Comparison of ENCODE assay signal across 11 mouse cellular contexts in genomic region chr9:95472926-95473325, GRCm38 (mm10). TPM values are rescaled to one million over a fixed set of nuclear protein-coding genes. Genes with fewer than 3 reads are reported as not detected.
DNase-seq lines count a peak whose midpoint lies in the region; ATAC-seq and TF ChIP-seq lines count a peak whose summit lies in the region.
"Had no signal": no experiment of that assay in that cellular context is flagged by ENCODE, and none has a peak within 500 bp of the region (broad histone marks: within the 10 kb centered on the region; RNA-seq: fewer than 3 reads in every experiment).

No protein-coding gene starts in this region.

- peaks cover 6% of the 10 kb centered on the region for H3K36me3 ChIP-seq in embryonic facial prominence, embryonic 11.5 days (replicated peaks; ENCODE audit: control insufficient read depth, insufficient read depth, low read depth, low read length)
- peaks cover 98% of the 10 kb centered on the region for H3K36me3 ChIP-seq in embryonic facial prominence, embryonic 10.5 days (replicated peaks)
- peaks cover 54% of the 10 kb centered on the region for H3K36me3 ChIP-seq in heart, embryonic 12.5 days

- peak; percentile 74 for DNase-seq in embryonic facial prominence, embryonic 11.5 days (ENCODE audit: low spot score)
- no peak for DNase-seq in embryonic facial prominence, embryonic 10.5 days (ENCODE audit: low spot score)
- DNase-seq in lung, adult 2 months, result no peak
- DNase-seq in lung, postnatal 14 days, result no peak
- peak; percentile 29 for DNase-seq in c-Kit-positive CD71-positive TER-119-negative erythroid progenitor cells, embryonic 14.5 days (ENCODE audit: low read depth)
- peak; percentile 50 for DNase-seq in mesoderm, embryonic 11.5 days (ENCODE audit: low read depth, low spot score)
- no peak for DNase-seq in adrenal gland, adult 18-20 months (ENCODE audit: low spot score in 2 of 2)

- H3K27ac ChIP-seq in embryonic facial prominence, embryonic 11.5 days (replicated peaks; ENCODE audit: low read depth, low read length), result no peak overlapping the region
- no peak overlapping the region for H3K27ac ChIP-seq in embryonic facial prominence, embryonic 10.5 days (replicated peaks)
- H3K27ac ChIP-seq in heart, embryonic 12.5 days (ENCODE audit: poor library complexity, severe bottlenecking), result no peak overlapping the region
- H3K27ac ChIP-seq: embryonic facial prominence, embryonic 13.5 days; heart, embryonic 15.5 days had no signal

- no peaks in the 10 kb centered on the region for H3K4me1 ChIP-seq in embryonic facial prominence, embryonic 11.5 days (ENCODE audit: control insufficient read depth, insufficient read depth, low read length)
- H3K4me1 ChIP-seq in embryonic facial prominence, embryonic 10.5 days, result no peaks in the 10 kb centered on the region
- no peaks in the 10 kb centered on the region for H3K4me1 ChIP-seq in lung, adult 2 months (ENCODE audit: control insufficient read depth, insufficient read depth, low read length)
- H3K4me1 ChIP-seq in heart, embryonic 12.5 days (replicated peaks), result no peaks in the 10 kb centered on the region
- H3K4me1 ChIP-seq: embryonic facial prominence, embryonic 13.5 days; heart, embryonic 15.5 days had no signal

- H3K9ac ChIP-seq in embryonic facial prominence, embryonic 11.5 days (replicated peaks; ENCODE audit: low read length), result no peak overlapping the region
- H3K9ac ChIP-seq in heart, embryonic 12.5 days, result no peak overlapping the region
- H3K9ac ChIP-seq: embryonic facial prominence, embryonic 13.5 days; heart, embryonic 15.5 days had no signal

- no peaks in the 10 kb centered on the region for H3K27me3 ChIP-seq in embryonic facial prominence, embryonic 11.5 days (ENCODE audit: control insufficient read depth, insufficient read depth, low read length)
- no peaks in the 10 kb centered on the region for H3K27me3 ChIP-seq in embryonic facial prominence, embryonic 10.5 days (replicated peaks; ENCODE audit: low read depth, poor library complexity, severe bottlenecking)
- no peaks in the 10 kb centered on the region for H3K27me3 ChIP-seq in heart, embryonic 12.5 days (replicated peaks)
- H3K27me3 ChIP-seq: embryonic facial prominence, embryonic 13.5 days; heart, embryonic 15.5 days had no signal

- H3K4me2 ChIP-seq in embryonic facial prominence, embryonic 11.5 days (ENCODE audit: low read depth, low read length), result no peak overlapping the region
- H3K4me2 ChIP-seq in heart, embryonic 12.5 days, result no peak overlapping the region
- H3K4me2 ChIP-seq: embryonic facial prominence, embryonic 13.5 days; heart, embryonic 15.5 days had no signal

- no peak overlapping the region for H3K4me3 ChIP-seq in embryonic facial prominence, embryonic 11.5 days (ENCODE audit: low read depth, low read length)
- no peak overlapping the region for H3K4me3 ChIP-seq in embryonic facial prominence, embryonic 10.5 days
- H3K4me3 ChIP-seq in lung, adult 2 months (replicated peaks; ENCODE audit: extremely low read depth, low read depth, low read length), result no peak overlapping the region
- no peak overlapping the region for H3K4me3 ChIP-seq in heart, embryonic 12.5 days
- H3K4me3 ChIP-seq: embryonic facial prominence, embryonic 13.5 days; heart, embryonic 15.5 days; myocyte had no signal

- 91% methylated on average over 1 of the region's 1 CpGs for WGBS in embryonic facial prominence, embryonic 11.5 days
- WGBS in embryonic facial prominence, embryonic 10.5 days, result 88% methylated on average over 1 of the region's 1 CpGs
- 74% methylated on average over 1 of the region's 1 CpGs for WGBS in lung, adult 2 months
- 88% methylated on average over 1 of the region's 1 CpGs for WGBS in heart, embryonic 12.5 days

- TF ChIP-seq POLR2A in lung, adult 2 months (IDR thresholded peaks at IDR 0.05; ENCODE audit: borderline replicate concordance, extremely low read depth, low read depth, low read length), result no peak

- H3K9me3 ChIP-seq in embryonic facial prominence, embryonic 11.5 days (replicated peaks; ENCODE audit: control insufficient read depth, low read length), result no peaks in the 10 kb centered on the region
- H3K9me3 ChIP-seq in embryonic facial prominence, embryonic 10.5 days, result no peaks in the 10 kb centered on the region
- no peaks in the 10 kb centered on the region for H3K9me3 ChIP-seq in heart, embryonic 12.5 days (replicated peaks)
- H3K9me3 ChIP-seq: embryonic facial prominence, embryonic 13.5 days; heart, embryonic 15.5 days had no signal

- TF ChIP-seq CTCF in lung, adult 2 months (IDR thresholded peaks at IDR 0.05; ENCODE audit: insufficient read depth, low read length), result peak; percentile 33; the same call in 1 of the 2 replicates

- ATAC-seq in embryonic facial prominence, embryonic 11.5 days (replicated peaks; ENCODE audit: insufficient number of reproducible peaks, low FRiP score, low TSS enrichment, low read depth), result no peak
- no peak for ATAC-seq in heart, embryonic 12.5 days (ENCODE audit: insufficient number of reproducible peaks, low FRiP score)

RNA-seq across cellular contexts. Expression of gene U2surp, which starts 38.9 kb away (rescaled TPM):
- polyA plus RNA-seq in embryonic facial prominence, embryonic 11.5 days (2014; fragmentation: Nextera tagmentation; extraction: Ambion mirVana), result 145 and 166 TPM in 2 replicates
- polyA plus RNA-seq in embryonic facial prominence, embryonic 10.5 days (2016; fragmentation: Nextera tagmentation; extraction: Ambion mirVana), result 123 and 134 TPM in 2 replicates
- polyA plus RNA-seq in lung, adult 2 months (2012; rRNA removed), result 1.7 and 3.7 TPM in 2 replicates
- 10 to 100 TPM; 52.4 to 55.9 TPM for total RNA-seq in adrenal gland, adult 18-20 months (2021)
- polyA plus RNA-seq in heart, embryonic 12.5 days (2016; fragmentation: Nextera tagmentation; extraction: Ambion mirVana), result 99.9 and 101 TPM in 2 replicates

Comparison
In these comparisons a context has a peak if more than half of its experiments do, and no peak if none do; other contexts are left out.
1. DNase-seq: peak in embryonic facial prominence, embryonic 11.5 days (single experiment), c-Kit-positive CD71-positive TER-119-negative erythroid progenitor cells, embryonic 14.5 days (single experiment) and mesoderm, embryonic 11.5 days (single experiment); none in embryonic facial prominence, embryonic 10.5 days (single experiment), lung, adult 2 months (single experiment), lung, postnatal 14 days (single experiment) and adrenal gland, adult 18-20 months (0 of 2).
2. RNA of gene U2surp, which starts 38.9 kb away (polyA plus RNA-seq): 145 to 166 TPM in embryonic facial prominence, embryonic 11.5 days, 123 to 134 TPM in embryonic facial prominence, embryonic 10.5 days and 99.9 to 101 TPM in heart, embryonic 12.5 days; 1.7 to 3.7 TPM in lung, adult 2 months; every median in the first group is over 10 times any median in the second.